Mouse (Mus musculus): ENCODE measurements around the gene Bmp10. TPM values are rescaled to one million over a fixed set of nuclear protein-coding genes. Genes with fewer than 3 reads are reported as not detected.

The Bmp10 gene
- polyA plus RNA-seq, 1 experiment = not detected

DNA sequence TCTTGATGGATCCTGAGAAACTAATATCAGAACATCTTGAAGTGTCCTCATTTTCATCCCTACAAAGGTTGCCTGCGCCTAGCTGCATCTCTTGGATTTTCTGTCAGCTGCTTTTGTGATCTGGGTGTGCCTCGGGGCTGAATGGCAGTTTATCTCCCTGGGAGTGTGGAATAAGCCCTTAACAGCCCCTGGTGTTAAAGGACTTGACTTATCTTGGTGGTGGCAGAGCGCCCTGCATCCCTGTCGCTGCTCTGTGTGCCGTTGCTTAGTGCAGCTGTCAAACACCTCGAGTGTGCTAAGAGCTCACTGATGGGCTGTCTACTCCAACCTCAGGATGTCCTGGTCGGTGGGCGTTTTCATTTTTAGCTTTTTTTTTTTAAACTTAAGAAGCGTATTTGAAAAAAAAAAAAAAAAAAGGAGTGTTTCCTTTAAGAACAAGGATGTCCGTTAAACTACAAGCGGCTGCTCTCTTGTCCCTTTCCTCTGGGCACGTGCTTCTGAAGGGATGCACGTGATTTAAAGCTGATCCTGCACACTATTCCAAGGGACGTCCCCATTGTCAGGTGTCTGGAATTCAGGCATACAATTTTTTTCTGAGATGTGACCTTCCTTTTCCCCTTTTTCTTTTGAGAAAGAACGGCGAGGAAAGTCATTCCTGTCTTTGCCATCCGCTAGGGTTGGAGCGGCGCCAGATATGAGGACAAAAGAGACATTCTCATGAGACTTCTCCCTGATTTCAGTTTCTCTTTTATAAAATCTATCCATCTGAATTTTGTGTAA is 4.6 kb upstream of the Bmp10 start:
- no peaks in the 10 kb centered on the region; the same call in 1 of the 2 replicates for H3K27me3 ChIP-seq (replicated peaks; ENCODE audit: control insufficient read depth, insufficient read depth, low read length)
- H3K4me1 ChIP-seq (ENCODE audit: control insufficient read depth, insufficient read depth, low read length) = no peaks in the 10 kb centered on the region
- no peaks in the 10 kb centered on the region for H3K36me3 ChIP-seq (ENCODE audit: control insufficient read depth, insufficient read depth, low read length)
- DNase-seq = peak; percentile 62
- H3K4me3 ChIP-seq (ENCODE audit: insufficient read depth, low read depth, low read length) = peak overlapping the region; percentile 35; the same call in 1 of the 2 replicates
- H3K27ac ChIP-seq (ENCODE audit: insufficient read depth, low read depth, low read length) = no peak overlapping the region
- TF ChIP-seq CTCF (conservative IDR thresholded peaks at IDR 0.05; ENCODE audit: insufficient read depth, insufficient read length, low read depth, low read length) (no peak), POLR2A (IDR thresholded peaks at IDR 0.05; ENCODE audit: low read depth, low read length) (no peak)
- 55% methylated on average over 19 of the region's 19 CpGs for whole genome bisulfite sequencing

- Histone ChIP-seq H3K4me1 (ENCODE audit: control insufficient read depth, insufficient read depth, low read length) (no peaks in the 10 kb centered on the region), H3K4me3 (ENCODE audit: insufficient read depth, low read depth, low read length) (no peak overlapping the region), H3K27ac (ENCODE audit: insufficient read depth, low read depth, low read length) (no peak overlapping the region), H3K36me3 (ENCODE audit: control insufficient read depth, insufficient read depth, low read length) (no peaks in the 10 kb centered on the region), H3K27me3 (replicated peaks; ENCODE audit: control insufficient read depth, insufficient read depth, low read length) (no peaks in the 10 kb centered on the region; the same call in 1 of the 2 replicates)
- no peak for TF ChIP-seq CTCF (conservative IDR thresholded peaks at IDR 0.05; ENCODE audit: insufficient read depth, insufficient read length, low read depth, low read length)
- no peak for TF ChIP-seq POLR2A (IDR thresholded peaks at IDR 0.05; ENCODE audit: low read depth, low read length)
- no peak for DNase-seq
- 64% methylated on average over 5 of the region's 5 CpGs for WGBS
Measured at GRCm38 (mm10) chr6:87426954-87427353, 1.8 kb upstream of the Bmp10 start.

- H3K4me1 ChIP-seq (ENCODE audit: control insufficient read depth, insufficient read depth, low read length) = no peaks in the 10 kb centered on the region
- TF ChIP-seq POLR2A (IDR thresholded peaks at IDR 0.05; ENCODE audit: low read depth, low read length) (no peak), CTCF (conservative IDR thresholded peaks at IDR 0.05; ENCODE audit: insufficient read depth, insufficient read length, low read depth, low read length) (no peak)
- no peak overlapping the region for H3K27ac ChIP-seq (ENCODE audit: insufficient read depth, low read depth, low read length)
- H3K36me3 ChIP-seq (ENCODE audit: control insufficient read depth, insufficient read depth, low read length) = no peaks in the 10 kb centered on the region
- WGBS = 91% methylated on average over 8 of the region's 8 CpGs
- DNase-seq = no peak
- peaks cover 1% of the 10 kb centered on the region; the same call in 1 of the 2 replicates for H3K27me3 ChIP-seq (replicated peaks; ENCODE audit: control insufficient read depth, insufficient read depth, low read length)
- H3K4me3 ChIP-seq (ENCODE audit: insufficient read depth, low read depth, low read length) = no peak overlapping the region
Measured at GRCm38 (mm10) chr6:87427616-87428015, 1.2 kb upstream of the Bmp10 start.

GRCm38 (mm10) chr6:87435791-87436190 is 7.0 kb downstream of the Bmp10 start:
- H3K4me1 ChIP-seq (ENCODE audit: control insufficient read depth, insufficient read depth, low read length) = no peaks in the 10 kb centered on the region
- DNase-seq = no peak
- no peak overlapping the region for H3K27ac ChIP-seq (ENCODE audit: insufficient read depth, low read depth, low read length)
- no peak overlapping the region for H3K4me3 ChIP-seq (ENCODE audit: insufficient read depth, low read depth, low read length)
- WGBS = 88% methylated on average over 3 of the region's 3 CpGs
- TF ChIP-seq POLR2A (IDR thresholded peaks at IDR 0.05; ENCODE audit: low read depth, low read length) (no peak), CTCF (conservative IDR thresholded peaks at IDR 0.05; ENCODE audit: insufficient read depth, insufficient read length, low read depth, low read length) (no peak)
- peaks cover 1% of the 10 kb centered on the region; the same call in 1 of the 2 replicates for H3K27me3 ChIP-seq (replicated peaks; ENCODE audit: control insufficient read depth, insufficient read depth, low read length)
- H3K36me3 ChIP-seq (ENCODE audit: control insufficient read depth, insufficient read depth, low read length) = no peaks in the 10 kb centered on the region

DNA sequence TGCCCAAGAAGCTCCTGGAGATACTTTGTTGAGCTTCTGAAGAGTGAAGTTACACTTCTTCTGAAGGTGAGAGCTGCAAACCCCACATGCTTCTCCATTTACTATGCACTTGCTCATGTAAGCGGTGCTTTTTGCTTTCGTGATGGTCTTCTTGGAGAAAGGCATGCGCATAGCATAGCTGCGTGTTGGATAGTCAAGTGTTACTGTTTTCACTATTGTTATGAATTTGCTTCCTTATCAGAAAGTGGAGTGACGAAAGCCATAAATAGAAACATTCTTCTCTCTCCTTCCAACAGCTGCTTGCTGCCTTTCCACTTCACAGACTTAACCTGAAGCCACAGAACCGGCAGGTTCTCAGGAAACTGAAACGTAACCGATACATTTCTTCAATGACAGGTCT is 8.0 kb downstream of the Bmp10 start:
- Histone ChIP-seq H3K36me3 (ENCODE audit: control insufficient read depth, insufficient read depth, low read length) (no peaks in the 10 kb centered on the region), H3K4me1 (ENCODE audit: control insufficient read depth, insufficient read depth, low read length) (no peaks in the 10 kb centered on the region), H3K27ac (ENCODE audit: insufficient read depth, low read depth, low read length) (no peak overlapping the region), H3K4me3 (ENCODE audit: insufficient read depth, low read depth, low read length) (no peak overlapping the region), H3K27me3 (replicated peaks; ENCODE audit: control insufficient read depth, insufficient read depth, low read length) (peaks cover 1% of the 10 kb centered on the region; the same call in 1 of the 2 replicates)
- 73% methylated on average over 8 of the region's 8 CpGs for WGBS
- DNase-seq = no peak
- TF ChIP-seq CTCF (conservative IDR thresholded peaks at IDR 0.05; ENCODE audit: insufficient read depth, insufficient read length, low read depth, low read length) (no peak), POLR2A (IDR thresholded peaks at IDR 0.05; ENCODE audit: low read depth, low read length) (no peak)

DNA sequence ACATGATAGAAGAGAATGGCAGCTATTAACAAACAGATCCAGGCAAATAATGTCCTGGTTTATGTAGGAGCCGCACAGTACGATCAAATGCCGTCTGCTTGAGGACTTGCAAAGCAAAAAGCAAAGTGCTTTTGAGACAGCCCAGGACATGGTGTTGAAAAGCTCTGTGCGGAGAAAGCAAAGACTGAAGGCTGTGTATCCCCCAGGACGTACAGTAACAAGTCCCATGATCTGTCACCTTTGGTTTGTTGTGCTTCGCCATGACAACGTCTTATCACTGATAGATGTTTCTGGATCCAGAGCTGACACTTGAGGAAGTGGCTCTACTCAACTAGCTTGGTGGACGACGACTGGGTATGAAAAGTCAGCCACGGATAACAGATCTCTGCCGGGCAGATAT is 14.5 kb downstream of the Bmp10 start:
- 89% methylated on average over 11 of the region's 11 CpGs for WGBS
- Histone ChIP-seq H3K4me1 (ENCODE audit: control insufficient read depth, insufficient read depth, low read length) (no peaks in the 10 kb centered on the region), H3K27ac (ENCODE audit: insufficient read depth, low read depth, low read length) (no peak overlapping the region), H3K36me3 (ENCODE audit: control insufficient read depth, insufficient read depth, low read length) (no peaks in the 10 kb centered on the region), H3K4me3 (ENCODE audit: insufficient read depth, low read depth, low read length) (no peak overlapping the region), H3K27me3 (replicated peaks; ENCODE audit: control insufficient read depth, insufficient read depth, low read length) (no peaks in the 10 kb centered on the region; the same call in 1 of the 2 replicates)
- TF ChIP-seq CTCF (conservative IDR thresholded peaks at IDR 0.05; ENCODE audit: insufficient read depth, insufficient read length, low read depth, low read length) (no peak), POLR2A (IDR thresholded peaks at IDR 0.05; ENCODE audit: low read depth, low read length) (no peak)
- no peak for DNase-seq

GRCm38 (mm10) chr6:87445222-87445621 is 16.4 kb downstream of the Bmp10 start:
- Histone ChIP-seq H3K4me3 (ENCODE audit: insufficient read depth, low read depth, low read length) (no peak overlapping the region), H3K4me1 (ENCODE audit: control insufficient read depth, insufficient read depth, low read length) (no peaks in the 10 kb centered on the region), H3K27me3 (replicated peaks; ENCODE audit: control insufficient read depth, insufficient read depth, low read length) (no peaks in the 10 kb centered on the region; the same call in 1 of the 2 replicates), H3K36me3 (ENCODE audit: control insufficient read depth, insufficient read depth, low read length) (no peaks in the 10 kb centered on the region), H3K27ac (ENCODE audit: insufficient read depth, low read depth, low read length) (no peak overlapping the region)
- 68% methylated on average over 7 of the region's 7 CpGs for WGBS
- TF ChIP-seq CTCF (conservative IDR thresholded peaks at IDR 0.05; ENCODE audit: insufficient read depth, insufficient read length, low read depth, low read length) (no peak), POLR2A (IDR thresholded peaks at IDR 0.05; ENCODE audit: low read depth, low read length) (no peak)
- DNase-seq = no peak
